Mouse (Mus musculus): ENCODE results near the gene Got2.

DNA sequence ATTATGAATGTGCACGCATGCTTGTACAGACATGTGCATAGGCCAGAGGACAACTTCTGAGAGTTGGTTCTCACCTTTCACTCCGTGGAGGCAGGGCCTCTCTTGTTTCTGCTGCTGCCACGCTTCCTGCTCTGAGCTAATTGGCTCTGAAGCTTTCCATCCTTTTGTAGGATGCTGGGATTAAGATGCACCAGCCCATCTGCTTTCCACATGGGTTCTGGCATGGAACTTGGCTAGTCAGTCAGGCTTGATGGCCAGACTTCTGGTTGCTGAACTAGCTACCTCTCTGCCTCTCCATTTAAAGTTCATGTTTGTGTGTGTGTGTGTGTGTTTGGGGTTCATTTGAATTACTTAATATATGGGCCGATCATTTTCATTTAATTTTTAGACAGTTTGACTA, 41.5 kb upstream of the Got2 start:
- TF ChIP-seq EP300 (IDR thresholded peaks at IDR 0.05) (no peak), CTCF (IDR thresholded peaks at IDR 0.05) (no peak)

All from lung, postnatal 0 days (tissue).